Mouse (Mus musculus): Measurements from ENCODE around the gene Slc5a11. TPM values are rescaled to one million over a fixed set of nuclear protein-coding genes. Genes with fewer than 3 reads are reported as not detected.
A peak's percentile ranks its signal among the peaks of the same experiment; 100 is the strongest.

The Slc5a11 gene
- polyA plus RNA-seq, 1 experiment from 2014 or later, result 5.0 TPM

GRCm38 (mm10) chr7:123205261-123205660 is 9.3 kb upstream of the Slc5a11 start:
- H3K9me3 ChIP-seq (ENCODE audit: low read length), result no peaks in the 10 kb centered on the region
- H3K4me1 ChIP-seq (ENCODE audit: insufficient read depth, low read length), result peaks cover 21% of the 10 kb centered on the region
- H3K36me3 ChIP-seq (ENCODE audit: insufficient read depth, low read length), result no peaks in the 10 kb centered on the region
- no peaks in the 10 kb centered on the region for H3K27me3 ChIP-seq (ENCODE audit: insufficient read depth, low read length)
- WGBS, result 25% methylated on average over 14 of the region's 14 CpGs
- H3K4me3 ChIP-seq (ENCODE audit: low read length), result no peak overlapping the region
- ATAC-seq (ENCODE audit: low FRiP score, low TSS enrichment), result no peak
- no peak overlapping the region for H3K27ac ChIP-seq (ENCODE audit: low read length)
- H3K9ac ChIP-seq (replicated peaks; ENCODE audit: low read length), result no peak overlapping the region
- H3K4me2 ChIP-seq (replicated peaks; ENCODE audit: low read depth, low read length), result no peak overlapping the region

- WGBS, result 67% methylated on average over 6 of the region's 6 CpGs
Observed at GRCm38 (mm10) chr7:123207561-123207960, 7.0 kb upstream of the Slc5a11 start.

GRCm38 (mm10) chr7:123209864-123210263 is 4.7 kb upstream of the Slc5a11 start:
- no peak overlapping the region for H3K4me2 ChIP-seq (replicated peaks; ENCODE audit: low read depth, low read length)
- ATAC-seq (ENCODE audit: low FRiP score, low TSS enrichment), result no peak
- H3K36me3 ChIP-seq (ENCODE audit: insufficient read depth, low read length), result no peaks in the 10 kb centered on the region
- H3K4me1 ChIP-seq (ENCODE audit: insufficient read depth, low read length), result peaks cover 30% of the 10 kb centered on the region
- no peaks in the 10 kb centered on the region for H3K9me3 ChIP-seq (ENCODE audit: low read length)
- no peak overlapping the region for H3K4me3 ChIP-seq (ENCODE audit: low read length)
- WGBS, result 51% methylated on average over 9 of the region's 9 CpGs
- no peaks in the 10 kb centered on the region for H3K27me3 ChIP-seq (ENCODE audit: insufficient read depth, low read length)
- H3K9ac ChIP-seq (replicated peaks; ENCODE audit: low read length), result no peak overlapping the region
- no peak overlapping the region for H3K27ac ChIP-seq (ENCODE audit: low read length)

More at GRCm38 (mm10) chr7:123207561-123207960, 7.0 kb upstream of the Slc5a11 start:
- no peak overlapping the region for H3K4me2 ChIP-seq (replicated peaks; ENCODE audit: low read depth, low read length)
- no peak overlapping the region for H3K4me3 ChIP-seq (ENCODE audit: low read length)
- H3K36me3 ChIP-seq (ENCODE audit: insufficient read depth, low read length), result no peaks in the 10 kb centered on the region
- H3K4me1 ChIP-seq (ENCODE audit: insufficient read depth, low read length), result peaks cover 21% of the 10 kb centered on the region
- no peak overlapping the region for H3K9ac ChIP-seq (replicated peaks; ENCODE audit: low read length)
- no peaks in the 10 kb centered on the region for H3K9me3 ChIP-seq (ENCODE audit: low read length)
- H3K27ac ChIP-seq (ENCODE audit: low read length), result 0 out of 2 replicates have a peak overlapping the region, but pooled peaks have one; percentile 4
- no peak for ATAC-seq (ENCODE audit: low FRiP score, low TSS enrichment)
- no peaks in the 10 kb centered on the region for H3K27me3 ChIP-seq (ENCODE audit: insufficient read depth, low read length)

- 65% methylated on average over 5 of the region's 5 CpGs for WGBS
Observed at GRCm38 (mm10) chr7:123211461-123211860, 3.1 kb upstream of the Slc5a11 start.

GRCm38 (mm10) chr7:123212316-123212715 is 2.3 kb upstream of the Slc5a11 start:
- no peak for ATAC-seq (ENCODE audit: low FRiP score, low TSS enrichment)
- Histone ChIP-seq H3K9ac (replicated peaks; ENCODE audit: low read length) (no peak overlapping the region), H3K27ac (ENCODE audit: low read length) (no peak overlapping the region), H3K9me3 (ENCODE audit: low read length) (no peaks in the 10 kb centered on the region), H3K4me3 (ENCODE audit: low read length) (no peak overlapping the region), H3K27me3 (ENCODE audit: insufficient read depth, low read length) (no peaks in the 10 kb centered on the region), H3K36me3 (ENCODE audit: insufficient read depth, low read length) (no peaks in the 10 kb centered on the region), H3K4me2 (replicated peaks; ENCODE audit: low read depth, low read length) (no peak overlapping the region), H3K4me1 (ENCODE audit: insufficient read depth, low read length) (peaks cover 22% of the 10 kb centered on the region)
- WGBS, result 84% methylated on average over 5 of the region's 5 CpGs

More at GRCm38 (mm10) chr7:123211461-123211860, 3.1 kb upstream of the Slc5a11 start:
- Histone ChIP-seq H3K4me2 (replicated peaks; ENCODE audit: low read depth, low read length) (no peak overlapping the region), H3K4me1 (ENCODE audit: insufficient read depth, low read length) (peaks cover 30% of the 10 kb centered on the region), H3K36me3 (ENCODE audit: insufficient read depth, low read length) (no peaks in the 10 kb centered on the region), H3K4me3 (ENCODE audit: low read length) (no peak overlapping the region), H3K9me3 (ENCODE audit: low read length) (no peaks in the 10 kb centered on the region), H3K27me3 (ENCODE audit: insufficient read depth, low read length) (no peaks in the 10 kb centered on the region), H3K27ac (ENCODE audit: low read length) (no peak overlapping the region), H3K9ac (replicated peaks; ENCODE audit: low read length) (no peak overlapping the region)
- no peak for ATAC-seq (ENCODE audit: low FRiP score, low TSS enrichment)

- Histone ChIP-seq H3K27me3 (ENCODE audit: insufficient read depth, low read length) (no peaks in the 10 kb centered on the region), H3K27ac (ENCODE audit: low read length) (no peak overlapping the region), H3K9me3 (ENCODE audit: low read length) (no peaks in the 10 kb centered on the region), H3K4me3 (ENCODE audit: low read length) (no peak overlapping the region), H3K4me2 (replicated peaks; ENCODE audit: low read depth, low read length) (no peak overlapping the region), H3K9ac (replicated peaks; ENCODE audit: low read length) (no peak overlapping the region), H3K4me1 (ENCODE audit: insufficient read depth, low read length) (peaks cover 14% of the 10 kb centered on the region), H3K36me3 (ENCODE audit: insufficient read depth, low read length) (no peaks in the 10 kb centered on the region)
- 80% methylated on average over 2 of the region's 2 CpGs for WGBS
- ATAC-seq (ENCODE audit: low FRiP score, low TSS enrichment), result no peak
Observed at GRCm38 (mm10) chr7:123215138-123215537, 558 bp downstream of the Slc5a11 start.

GRCm38 (mm10) chr7:123217448-123218354 is 3.1 kb downstream of the Slc5a11 start:
- no peak overlapping the region for H3K4me2 ChIP-seq (replicated peaks; ENCODE audit: low read depth, low read length)
- no peaks in the 10 kb centered on the region for H3K27me3 ChIP-seq (ENCODE audit: insufficient read depth, low read length)
- H3K9me3 ChIP-seq (ENCODE audit: low read length), result no peaks in the 10 kb centered on the region
- no peak overlapping the region for H3K27ac ChIP-seq (ENCODE audit: low read length)
- H3K4me3 ChIP-seq (ENCODE audit: low read length), result no peak overlapping the region
- no peaks in the 10 kb centered on the region for H3K36me3 ChIP-seq (ENCODE audit: insufficient read depth, low read length)
- WGBS, result 53% methylated on average over 7 of the region's 7 CpGs
- ATAC-seq (ENCODE audit: low FRiP score, low TSS enrichment), result no peak
- peaks cover 20% of the 10 kb centered on the region for H3K4me1 ChIP-seq (ENCODE audit: insufficient read depth, low read length)
- H3K9ac ChIP-seq (replicated peaks; ENCODE audit: low read length), result no peak overlapping the region

- Histone ChIP-seq H3K27me3 (ENCODE audit: insufficient read depth, low read length) (no peaks in the 10 kb centered on the region), H3K9me3 (ENCODE audit: low read length) (no peaks in the 10 kb centered on the region), H3K27ac (ENCODE audit: low read length) (no peak overlapping the region), H3K9ac (replicated peaks; ENCODE audit: low read length) (no peak overlapping the region), H3K36me3 (ENCODE audit: insufficient read depth, low read length) (no peaks in the 10 kb centered on the region), H3K4me2 (replicated peaks; ENCODE audit: low read depth, low read length) (no peak overlapping the region), H3K4me1 (ENCODE audit: insufficient read depth, low read length) (peaks cover 20% of the 10 kb centered on the region), H3K4me3 (ENCODE audit: low read length) (no peak overlapping the region)
- no peak for ATAC-seq (ENCODE audit: low FRiP score, low TSS enrichment)
- WGBS, result 51% methylated on average over 6 of the region's 6 CpGs
Observed at GRCm38 (mm10) chr7:123218620-123219019, 4.0 kb downstream of the Slc5a11 start.

- Histone ChIP-seq H3K4me1 (ENCODE audit: insufficient read depth, low read length) (peaks cover 17% of the 10 kb centered on the region), H3K36me3 (ENCODE audit: insufficient read depth, low read length) (no peaks in the 10 kb centered on the region), H3K4me3 (ENCODE audit: low read length) (no peak overlapping the region), H3K27ac (ENCODE audit: low read length) (no peak overlapping the region; the same call in 1 of the 2 replicates), H3K9ac (replicated peaks; ENCODE audit: low read length) (no peak overlapping the region), H3K4me2 (replicated peaks; ENCODE audit: low read depth, low read length) (no peak overlapping the region), H3K9me3 (ENCODE audit: low read length) (no peaks in the 10 kb centered on the region), H3K27me3 (ENCODE audit: insufficient read depth, low read length) (no peaks in the 10 kb centered on the region)
- WGBS, result 52% methylated on average over 13 of the region's 13 CpGs
- peak; percentile 73 for ATAC-seq (ENCODE audit: low FRiP score, low TSS enrichment)
Observed at GRCm38 (mm10) chr7:123219781-123220632, 5.4 kb downstream of the Slc5a11 start.

All from kidney, embryonic 16.5 days (tissue).